19 mouse cellular contexts compared by ENCODE assay signal in genomic region chr11:60391346-60391745, GRCm38 (mm10). TPM values are rescaled to one million over a fixed set of nuclear protein-coding genes. Genes with fewer than 3 reads are reported as not detected.
"Had no signal": no experiment of that assay in that cellular context is flagged by ENCODE, and none has a peak within 500 bp of the region (broad histone marks: within the 10 kb centered on the region; RNA-seq: fewer than 3 reads in every experiment).

No protein-coding gene starts in this region.

- ATAC-seq: liver, postnatal 0 days; lung, postnatal 0 days; midbrain, embryonic 13.5 days; midbrain, embryonic 15.5 days had no signal

- H3K4me1 ChIP-seq: midbrain, embryonic 15.5 days; stomach, embryonic 15.5 days had no signal

- H3K4me3 ChIP-seq: lung, embryonic 15.5 days; megakaryocyte, embryonic 14.5 days; midbrain, embryonic 13.5 days; midbrain, embryonic 15.5 days; neural tube, embryonic 12.5 days; stomach, embryonic 15.5 days had no signal

- H3K27ac ChIP-seq: lung, embryonic 15.5 days; macrophage; midbrain, embryonic 13.5 days; midbrain, embryonic 15.5 days; neural tube, embryonic 12.5 days; stomach, embryonic 15.5 days; stomach, postnatal 0 days had no signal

- H3K4me2 ChIP-seq: lung, embryonic 15.5 days; midbrain, embryonic 11.5 days; midbrain, embryonic 13.5 days; midbrain, embryonic 15.5 days; neural tube, embryonic 12.5 days; stomach, embryonic 15.5 days had no signal

- H3K9ac ChIP-seq: liver, postnatal 0 days; lung, embryonic 15.5 days; midbrain, embryonic 13.5 days; midbrain, embryonic 15.5 days; neural tube, embryonic 12.5 days; stomach, embryonic 15.5 days had no signal

- DNase-seq: liver, postnatal 0 days; lung, adult 2 months; lung, postnatal 14 days; lung, postnatal 36 days; right cerebral cortex, postnatal 14 days; thymus, adult 2 months; thymus, postnatal 25 days; thymus, postnatal 4 days had no signal

- H3K36me3 ChIP-seq: lung, embryonic 15.5 days; midbrain, embryonic 13.5 days; midbrain, embryonic 15.5 days; neural tube, embryonic 12.5 days; stomach, embryonic 15.5 days had no signal

- H3K9me3 ChIP-seq: lung, embryonic 15.5 days; megakaryocyte, embryonic 14.5 days; midbrain, embryonic 13.5 days; midbrain, embryonic 15.5 days; neural tube, embryonic 12.5 days; stomach, embryonic 15.5 days had no signal

- H3K27me3 ChIP-seq: lung, embryonic 15.5 days; midbrain, embryonic 13.5 days; midbrain, embryonic 15.5 days; neural tube, embryonic 12.5 days; stomach, embryonic 15.5 days had no signal

RNA-seq across cellular contexts. Expression of gene Drc3, which starts 38.2 kb away (rescaled TPM):
- total RNA-seq: monocyte, adult 5-6 weeks had no signal
- polyA plus RNA-seq: macrophage had no signal
